Mouse (Mus musculus) embryonic facial prominence, embryonic 13.5 days (tissue): ENCODE measurements at regions not wholly inside any gene's neighbourhood (a gene's known extent, or its start where the extent isn't known, plus 50 kb on each side); places are given as distances from the start of the nearest gene placed in this dataset.
A peak's percentile ranks its signal among the peaks of the same experiment; 100 is the strongest.

Source experiments
- ATAC-seq: fragments of 200-750 bp; cut with Nextera tagmentation; 2 replicates; pipeline ENCODE4 v1.8.0; 2017; ENCODE audit warnings: low read depth; ENCODE audit not compliant: insufficient number of reproducible peaks, insufficient read depth, low FRiP score, low TSS enrichment
- H3K27ac ChIP-seq: fragments of 300-500 bp; sonication (generic); 2 replicates; pipeline ENCODE4 v1.5.1; 2015; ENCODE audit warnings: moderate library complexity, mild to moderate bottlenecking, inconsistent platforms
- H3K27me3 ChIP-seq: fragments of 300-500 bp; sonication (generic); 2 replicates; pipeline ENCODE4 v1.6.1; 2015; ENCODE audit warnings: mild to moderate bottlenecking, inconsistent platforms
- H3K36me3 ChIP-seq: fragments of 300-500 bp; sonication (generic); 2 replicates; pipeline ENCODE4 v1.6.1; 2015; ENCODE audit warnings: mild to moderate bottlenecking, inconsistent platforms
- H3K4me1 ChIP-seq: fragments of 300-500 bp; sonication (generic); 2 replicates; pipeline ENCODE4 v1.6.1; 2015; ENCODE audit warnings: inconsistent platforms
- H3K4me2 ChIP-seq: fragments of 300-500 bp; sonication (generic); 2 replicates; pipeline ENCODE4 v1.6.1; 2015; ENCODE audit warnings: moderate library complexity, mild to moderate bottlenecking, inconsistent platforms
- H3K4me3 ChIP-seq: fragments of 300-500 bp; sonication (generic); 2 replicates; pipeline ENCODE4 v1.5.1; 2015; ENCODE audit warnings: mild to moderate bottlenecking, inconsistent platforms
- H3K9ac ChIP-seq: fragments of 300-500 bp; sonication (generic); 2 replicates; pipeline ENCODE4 v1.6.1; 2015; ENCODE audit warnings: mild to moderate bottlenecking, inconsistent platforms
- H3K9me3 ChIP-seq: fragments of 300-500 bp; sonication (generic); 2 replicates; pipeline ENCODE4 v1.6.1; 2016; ENCODE audit warnings: inconsistent platforms
- WGBS: fragments of 180-500 bp; shearing (Covaris S2); methylation state at CpG from one replicate; pipeline ENCODE4 v1.1.7; 2015; ENCODE audit warnings: mixed read lengths; 5-methylcytosine and 5-hydroxymethylcytosine counted together

GRCm38 (mm10) chr3:66405645-66406044 is 109.0 kb upstream of the Veph1 start:
- Histone ChIP-seq H3K4me2 (no peak overlapping the region), H3K4me3 (no peak overlapping the region), H3K27ac (no peak overlapping the region), H3K4me1 (peaks cover 13% of the 10 kb centered on the region), H3K36me3 (no peaks in the 10 kb centered on the region), H3K27me3 (peaks cover 30% of the 10 kb centered on the region), H3K9me3 (no peaks in the 10 kb centered on the region), H3K9ac (no peak overlapping the region)
- ATAC-seq, result no peak
- 72% methylated on average over 4 of the region's 4 CpGs for WGBS

DNA sequence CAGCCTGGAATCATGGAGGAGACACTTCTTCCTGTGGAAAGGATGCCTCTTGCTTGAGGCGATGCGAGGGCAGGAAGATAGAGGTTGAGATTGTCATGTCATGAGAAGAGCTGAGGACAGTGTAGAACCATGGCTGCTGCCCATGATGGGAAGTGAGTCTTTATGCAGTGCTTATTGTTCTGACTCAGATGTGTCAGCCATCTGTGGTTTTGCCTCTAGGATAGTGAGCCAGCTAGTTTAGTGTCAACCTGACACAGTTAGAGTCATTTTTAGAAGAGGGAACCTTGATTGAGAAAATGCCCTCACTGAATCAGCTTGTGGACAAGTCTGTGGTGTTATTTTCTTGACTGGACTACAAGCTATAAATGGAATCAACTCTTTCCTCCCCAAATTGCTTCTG is 107.1 kb upstream of the Veph1 start:
- 97% methylated on average over 2 of the region's 2 CpGs for WGBS
- H3K4me1 ChIP-seq, result peaks cover 15% of the 10 kb centered on the region
- no peaks in the 10 kb centered on the region for H3K36me3 ChIP-seq
- H3K9ac ChIP-seq, result no peak overlapping the region
- no peak overlapping the region for H3K4me2 ChIP-seq
- no peak overlapping the region for H3K4me3 ChIP-seq
- no peak overlapping the region for H3K27ac ChIP-seq
- no peaks in the 10 kb centered on the region for H3K9me3 ChIP-seq
- peaks cover 18% of the 10 kb centered on the region; the same call in 1 of the 2 replicates for H3K27me3 ChIP-seq
- no peak for ATAC-seq

DNA sequence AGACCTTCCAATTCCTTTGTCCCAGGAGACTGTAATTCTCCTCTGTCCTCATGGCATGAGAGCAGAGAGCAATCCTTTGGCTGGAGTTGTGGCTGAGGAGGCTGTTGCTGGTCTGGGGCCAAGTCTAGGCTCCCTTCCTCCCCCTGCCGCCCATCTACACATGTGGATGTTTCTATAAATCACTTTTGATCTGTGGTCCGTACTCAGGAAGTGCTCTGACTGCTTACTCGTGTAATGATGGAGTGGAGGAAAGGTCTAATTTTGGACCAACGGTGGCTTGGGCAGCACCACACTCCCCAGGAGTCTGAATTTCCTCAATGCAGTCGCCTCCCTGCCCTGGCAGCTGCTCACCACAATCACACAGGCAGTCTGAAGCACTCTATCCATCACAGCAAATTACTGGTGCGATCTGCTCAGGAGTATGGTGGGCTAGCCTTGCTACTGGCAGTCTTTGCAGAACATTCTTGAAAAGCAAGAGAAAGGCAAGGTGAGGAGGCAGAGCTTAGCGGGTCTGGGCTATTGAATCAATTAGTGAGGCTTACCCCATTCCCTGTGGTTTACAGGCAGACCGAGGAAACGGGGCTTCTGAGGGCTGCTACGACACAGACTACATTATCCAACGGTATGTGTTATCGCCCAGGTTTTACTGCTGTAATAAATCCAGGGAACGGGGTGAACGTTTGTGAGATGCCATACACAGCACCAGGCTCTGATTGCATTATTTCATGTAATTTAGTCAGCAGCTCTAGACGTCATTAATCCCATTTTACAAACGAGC is 104.3 kb upstream of the Veph1 start:
- Histone ChIP-seq H3K4me3 (no peak overlapping the region), H3K4me2 (no peak overlapping the region), H3K4me1 (peaks cover 15% of the 10 kb centered on the region), H3K27ac (no peak overlapping the region), H3K27me3 (peaks cover 3% of the 10 kb centered on the region; the same call in 1 of the 2 replicates), H3K36me3 (no peaks in the 10 kb centered on the region), H3K9me3 (no peaks in the 10 kb centered on the region), H3K9ac (no peak overlapping the region)
- ATAC-seq, result 0 out of 2 replicates have a peak, but pooled peaks have one; percentile 6
- 43% methylated on average over 16 of the region's 16 CpGs for WGBS

- H3K27ac ChIP-seq, result no peak overlapping the region
- no peaks in the 10 kb centered on the region for H3K36me3 ChIP-seq
- H3K9ac ChIP-seq, result no peak overlapping the region
- no peak overlapping the region for H3K4me2 ChIP-seq
- ATAC-seq, result no peak
- WGBS, result 54% methylated on average over 12 of the region's 12 CpGs
- H3K27me3 ChIP-seq, result peaks cover 3% of the 10 kb centered on the region; the same call in 1 of the 2 replicates
- no peak overlapping the region for H3K4me3 ChIP-seq
- H3K4me1 ChIP-seq, result peaks cover 8% of the 10 kb centered on the region
- H3K9me3 ChIP-seq, result no peaks in the 10 kb centered on the region
Measured at GRCm38 (mm10) chr3:66398214-66399150, 101.8 kb upstream of the Veph1 start.

- WGBS, result 60% methylated on average over 14 of the region's 14 CpGs
- Histone ChIP-seq H3K36me3 (no peaks in the 10 kb centered on the region), H3K9ac (no peak overlapping the region), H3K4me2 (no peak overlapping the region), H3K27me3 (0 out of 2 replicates have a peak, but pooled peaks cover 4% of the 10 kb centered on the region), H3K9me3 (no peaks in the 10 kb centered on the region), H3K27ac (no peak overlapping the region; the same call in 1 of the 2 replicates), H3K4me1 (peaks cover 17% of the 10 kb centered on the region), H3K4me3 (no peak overlapping the region)
- ATAC-seq, result no peak
Measured at GRCm38 (mm10) chr3:66375088-66375910, 78.7 kb upstream of the Veph1 start.

DNA sequence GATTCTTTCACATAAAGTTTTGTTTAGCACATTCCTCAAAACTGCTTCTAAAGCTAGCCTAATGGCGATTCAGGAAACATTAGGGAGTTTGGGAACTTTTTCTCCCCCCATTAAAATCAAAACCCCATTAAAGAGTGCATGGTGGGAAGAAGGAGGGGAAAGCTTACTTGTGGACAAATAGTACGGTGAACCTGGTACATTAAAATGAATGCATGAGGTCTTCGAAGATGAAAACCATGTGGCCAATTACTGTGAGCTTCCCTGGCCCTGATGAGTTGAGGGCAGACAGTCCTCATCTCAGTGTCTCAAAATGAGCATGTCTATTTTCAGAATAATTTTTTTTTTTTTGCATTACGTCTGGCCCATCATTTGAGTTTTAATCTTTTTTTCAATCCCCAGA is 78.0 kb upstream of the Veph1 start:
- no peaks in the 10 kb centered on the region for H3K9me3 ChIP-seq
- no peak for ATAC-seq
- H3K27ac ChIP-seq, result 0 out of 2 replicates have a peak overlapping the region, but pooled peaks have one; percentile 29
- no peaks in the 10 kb centered on the region for H3K36me3 ChIP-seq
- peaks cover 17% of the 10 kb centered on the region for H3K4me1 ChIP-seq
- 0 out of 2 replicates have a peak, but pooled peaks cover 4% of the 10 kb centered on the region for H3K27me3 ChIP-seq
- H3K9ac ChIP-seq, result no peak overlapping the region
- 44% methylated on average over 4 of the region's 4 CpGs for WGBS
- H3K4me3 ChIP-seq, result no peak overlapping the region
- no peak overlapping the region for H3K4me2 ChIP-seq

- Histone ChIP-seq H3K9me3 (no peaks in the 10 kb centered on the region), H3K4me2 (no peak overlapping the region), H3K4me3 (no peak overlapping the region), H3K27me3 (0 out of 2 replicates have a peak, but pooled peaks cover 4% of the 10 kb centered on the region), H3K27ac (peak overlapping the region; percentile 29; the same call in 1 of the 2 replicates), H3K9ac (no peak overlapping the region), H3K4me1 (peaks cover 17% of the 10 kb centered on the region), H3K36me3 (no peaks in the 10 kb centered on the region)
- ATAC-seq, result no peak
- WGBS, result 36% methylated on average over 8 of the region's 8 CpGs
Measured at GRCm38 (mm10) chr3:66373807-66374575, 77.4 kb upstream of the Veph1 start.
